Mouse (Mus musculus) brown adipose tissue, adult 24 weeks (tissue): ENCODE data around the gene Nptn. TPM values are rescaled to one million over a fixed set of nuclear protein-coding genes. Genes with fewer than 3 reads are reported as not detected.
A peak's percentile ranks its signal among the peaks of the same experiment; 100 is the strongest.
"Not testable (repeated sequence)": the region's sequence is repeated elsewhere in the genome, so short reads cannot be mapped to it uniquely, and the experiment has no call there.

ENCODE experiments used
- H3K27ac ChIP-seq: fragments of 200-500 bp; replicated peaks from 2 replicates; pipeline ENCODE4 v1.5.1; 2012; ENCODE audit warnings: low read depth, mild to moderate bottlenecking, low read length
- H3K4me1 ChIP-seq: fragments of 200-500 bp; 2 replicates; pipeline ENCODE4 v1.6.1; 2012; ENCODE audit warnings: low read length, mixed read lengths; ENCODE audit not compliant: control insufficient read depth, insufficient read depth, insufficient read length
- H3K4me3 ChIP-seq: fragments of 200-500 bp; 2 replicates; pipeline ENCODE4 v1.5.1; 2012; ENCODE audit warnings: low read depth, mild to moderate bottlenecking, low read length, moderate library complexity; ENCODE audit not compliant: insufficient read depth
- polyA plus RNA-seq: library from polyadenylated mRNA; stranded (reverse); fragments of >200 nt; gene quantifications from 2 replicates; pipeline ENCODE4 v1.2.4, GENCODE M21; 2012; ENCODE audit not compliant: missing spikeins, insufficient read depth, insufficient read length

Nptn gene
- polyA plus RNA-seq, 1 experiment, result 127 TPM

DNA sequence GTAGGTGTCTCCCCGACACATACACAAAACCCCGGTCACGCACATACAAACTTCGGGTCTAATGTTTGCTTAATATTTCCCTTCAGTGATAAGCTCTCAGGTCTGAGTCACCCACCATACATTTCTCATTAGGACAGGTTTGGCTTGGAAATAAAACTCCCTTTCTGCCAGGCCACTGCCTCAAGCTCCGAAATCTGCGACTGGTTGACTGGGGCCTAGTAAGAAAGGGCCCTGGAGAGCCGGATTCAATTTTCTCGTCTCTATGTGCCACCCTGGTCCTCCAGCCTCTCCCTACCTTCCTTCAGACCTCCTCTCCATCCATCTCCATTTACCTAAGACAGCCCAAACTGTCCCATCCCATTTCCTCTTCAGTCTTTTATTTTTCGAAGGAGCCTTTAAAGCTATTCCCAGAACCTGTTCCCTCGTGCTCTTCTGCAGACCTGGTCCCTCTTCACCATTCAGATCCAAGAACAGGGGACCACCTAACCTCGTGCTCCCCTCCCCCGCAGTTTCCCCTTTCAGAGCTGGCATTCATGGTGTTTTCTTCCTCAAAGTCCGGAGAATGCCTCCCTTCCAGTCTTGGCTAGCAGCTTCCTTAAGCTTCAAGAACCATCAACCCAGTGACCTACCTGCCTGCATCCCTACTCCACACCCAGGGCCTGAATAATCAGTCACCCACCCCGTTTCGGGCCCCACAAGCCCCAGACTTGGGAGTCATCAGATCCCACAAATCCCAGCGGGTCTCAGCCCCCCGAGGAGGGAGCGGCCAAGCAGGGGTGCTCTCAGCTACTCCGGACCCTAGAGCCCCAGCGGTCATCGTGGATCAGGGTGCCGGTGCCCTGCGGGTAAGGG, 27.8 kb upstream of the Nptn start:
- H3K27ac ChIP-seq, result no peak overlapping the region
- H3K4me3 ChIP-seq, result peak overlapping the region; percentile 77
- H3K4me1 ChIP-seq, result peaks cover 2% of the 10 kb centered on the region; the same call in 1 of the 2 replicates

DNA sequence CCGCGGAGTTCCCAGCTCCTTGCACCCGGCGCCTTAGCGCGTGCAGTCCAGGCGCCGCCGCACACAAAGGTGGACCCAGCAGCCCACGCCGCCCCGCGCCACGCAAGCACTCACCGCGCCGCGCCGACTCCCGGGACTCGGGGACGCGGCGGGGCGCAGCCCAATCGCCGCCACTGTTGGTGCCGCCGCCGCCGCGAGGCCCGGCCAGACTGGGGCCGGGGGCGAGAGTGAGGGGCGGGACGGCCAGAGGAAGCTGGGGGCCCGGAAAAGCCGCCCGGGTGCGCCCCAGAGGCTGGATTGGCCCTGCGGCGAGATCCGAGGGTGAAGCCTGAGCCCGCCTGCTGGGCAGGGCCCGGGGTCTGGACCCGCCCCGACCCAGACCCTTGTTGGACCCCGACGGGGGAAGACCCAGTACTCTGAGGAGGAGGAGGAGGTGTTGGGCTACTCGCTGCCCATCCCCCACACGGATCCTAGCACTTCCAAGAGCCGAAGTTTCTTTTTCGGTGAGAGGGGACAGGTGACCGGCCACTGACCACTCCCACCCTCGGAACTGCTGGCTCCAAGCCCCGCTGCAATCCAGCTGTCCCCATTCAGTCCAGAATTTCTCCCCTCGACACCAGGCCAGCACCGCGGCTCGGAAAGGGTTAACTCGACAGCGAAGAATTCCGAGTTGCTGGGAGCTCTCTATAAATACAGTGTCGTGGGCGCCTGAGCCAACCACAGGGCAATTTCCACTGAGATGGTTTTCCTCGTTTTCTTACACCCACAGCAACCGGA, 26.9 kb upstream of the Nptn start, which contains the start of gene Cd276:
TSS of gene Cd276 (minus strand) at position 530 of the 777 bp plus-strand sequence.
- Histone ChIP-seq H3K27ac (no peak within 1 kb of the TSS), H3K4me3 (peak within 1 kb of the TSS; percentile 77), H3K4me1 (peaks cover 3% of the 10 kb centered on the region; the same call in 1 of the 2 replicates)

DNA sequence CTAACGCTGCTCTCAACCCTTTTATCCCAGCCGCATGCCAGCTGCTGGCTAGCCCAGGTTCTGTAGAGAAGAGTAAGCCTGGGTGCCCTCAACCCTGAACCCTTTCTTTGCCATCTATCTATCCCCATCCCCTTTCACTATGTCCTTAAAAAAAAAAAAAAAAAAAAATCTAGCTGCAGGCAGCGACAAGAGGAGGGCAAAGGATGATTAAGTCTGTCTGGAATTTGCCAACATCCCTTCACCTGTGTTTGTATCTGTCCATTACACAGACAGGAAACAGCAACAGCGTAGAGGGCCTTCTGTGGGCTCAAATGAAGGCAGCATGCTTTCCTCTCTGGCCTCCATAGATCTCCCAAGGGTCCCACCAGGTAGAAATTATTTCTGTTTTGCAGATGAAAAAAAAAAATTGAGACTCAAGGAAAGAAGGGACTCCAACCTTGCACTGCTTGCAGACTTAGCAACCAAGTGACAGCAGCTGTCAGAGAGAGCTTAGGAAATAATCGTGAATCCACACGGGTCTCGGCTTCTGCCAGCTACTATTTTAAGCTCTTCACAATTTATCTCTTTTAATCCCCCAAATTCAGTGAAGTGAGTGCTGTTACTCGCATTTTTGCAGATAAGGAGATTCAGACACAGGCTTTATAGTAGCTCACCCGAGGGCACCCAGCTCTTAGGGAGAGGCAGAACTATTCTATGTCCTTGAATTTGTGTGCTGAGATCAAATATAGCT, 26.2 kb upstream of the Nptn start:
- peak overlapping the region; percentile 77 for H3K4me3 ChIP-seq
- peaks cover 7% of the 10 kb centered on the region for H3K4me1 ChIP-seq
- no peak overlapping the region for H3K27ac ChIP-seq

DNA sequence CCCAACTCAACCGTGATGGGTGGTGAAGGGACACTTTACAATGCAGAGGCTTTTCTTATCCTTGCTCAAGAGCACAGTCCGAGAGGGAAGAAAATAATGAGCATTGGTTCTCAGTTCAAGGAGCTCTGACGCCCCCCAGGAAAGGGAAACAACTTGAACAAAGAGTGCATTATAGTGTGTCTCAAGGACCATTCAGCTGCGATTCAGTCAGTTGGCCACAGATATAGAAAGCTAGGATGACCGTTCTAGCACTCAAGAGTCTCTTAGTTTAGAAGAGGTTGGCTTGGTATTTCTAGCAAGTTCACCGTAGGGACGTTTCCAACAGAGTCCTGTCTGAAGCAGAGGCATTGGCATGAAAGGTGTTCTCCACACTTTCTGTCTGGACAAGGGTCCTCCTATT, 25.4 kb upstream of the Nptn start:
- H3K27ac ChIP-seq, result no peak overlapping the region
- H3K4me3 ChIP-seq, result no peak overlapping the region

DNA sequence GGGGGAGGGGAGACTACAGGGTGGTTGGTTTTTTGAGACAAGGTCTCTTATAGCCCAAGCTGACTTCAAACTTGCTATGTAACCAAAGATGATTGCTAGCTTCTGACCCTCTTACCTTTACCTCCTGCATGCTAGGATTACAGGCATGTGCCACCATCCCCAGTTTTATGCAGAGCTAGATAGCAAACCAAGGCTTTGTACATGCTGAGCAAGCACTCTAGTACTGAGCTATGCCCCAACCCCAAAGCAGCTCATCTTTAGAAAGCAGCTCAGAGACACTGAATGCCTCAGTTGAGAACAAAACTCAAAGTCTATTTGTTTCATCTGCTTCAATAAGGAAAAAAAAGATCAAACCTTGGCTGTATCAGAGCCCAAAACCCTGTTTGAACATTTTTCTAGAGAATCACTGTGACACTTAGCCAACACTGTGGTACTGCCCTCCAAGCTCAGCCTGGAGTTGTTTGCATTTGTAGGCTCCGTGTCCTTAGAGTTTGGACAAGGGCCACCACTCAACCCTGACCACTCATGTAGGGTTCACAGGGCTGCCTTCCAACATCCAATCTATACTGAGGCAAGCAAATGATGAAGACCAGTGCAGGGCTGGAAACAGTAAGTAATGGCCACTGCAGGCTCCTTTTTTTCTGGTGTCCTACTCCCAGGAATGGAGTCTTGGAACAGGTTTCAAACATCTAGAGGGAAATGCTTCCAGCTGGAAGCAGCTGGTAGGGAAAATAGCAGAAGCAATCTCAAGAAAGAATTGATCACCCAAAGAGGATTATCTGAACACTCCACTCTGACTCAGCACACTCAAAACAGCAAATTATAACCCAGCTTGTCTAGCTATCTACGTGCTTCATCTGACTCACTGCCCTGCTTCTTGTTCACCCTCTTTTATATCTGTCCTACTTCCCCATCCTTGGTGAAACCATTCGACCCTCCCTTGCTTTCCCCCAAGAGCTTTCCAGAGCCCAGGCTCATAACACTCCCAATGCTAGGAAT, 24.3 kb upstream of the Nptn start:
- Histone ChIP-seq H3K27ac (no peak overlapping the region), H3K4me1 (peaks cover 7% of the 10 kb centered on the region), H3K4me3 (no peak overlapping the region)

More for the DNA sequence above, 25.4 kb upstream of the Nptn start:
- peaks cover 7% of the 10 kb centered on the region for H3K4me1 ChIP-seq

DNA sequence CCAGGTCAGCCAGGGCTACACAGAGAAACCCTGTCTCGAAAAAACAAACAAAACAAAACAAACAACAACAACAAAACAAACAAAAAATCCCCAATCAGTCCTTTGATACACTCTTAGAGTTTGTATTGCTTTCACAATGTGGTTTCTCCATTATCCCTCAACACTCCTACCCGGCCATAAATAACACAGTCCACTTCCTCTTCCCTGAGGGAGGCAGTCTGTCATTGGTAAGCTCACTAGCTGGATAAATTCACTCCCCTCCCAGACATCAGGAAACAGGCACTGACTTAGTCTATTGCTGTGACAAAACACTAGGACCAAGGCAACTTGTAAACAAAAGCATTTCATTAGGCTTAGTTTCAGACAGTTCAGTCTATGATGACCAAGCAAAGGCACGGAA, 21.8 kb upstream of the Nptn start:
- Histone ChIP-seq H3K27ac (0 out of 2 replicates have a peak overlapping the region, but pooled peaks have one; percentile 31), H3K4me3 (no peak overlapping the region), H3K4me1 (peaks cover 7% of the 10 kb centered on the region)

DNA sequence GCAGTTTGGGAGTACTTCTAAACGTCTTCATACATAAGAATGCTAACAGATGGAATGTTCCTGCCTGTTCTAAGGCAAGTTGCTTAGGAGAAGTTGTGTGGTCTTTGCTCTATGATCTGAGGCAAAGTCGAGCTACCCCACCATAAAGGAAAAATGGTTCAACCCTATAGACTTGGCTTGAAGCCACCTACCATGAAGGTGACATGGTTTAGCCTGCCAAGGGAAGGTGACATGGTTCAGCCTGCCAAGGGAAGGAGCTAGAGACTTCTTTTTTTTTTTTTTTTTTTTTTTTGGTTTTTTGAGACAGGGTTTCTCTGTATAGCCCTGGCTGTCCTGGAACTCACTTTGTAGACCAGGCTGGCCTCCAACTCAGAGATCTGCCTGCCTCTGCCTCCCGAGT, 16.1 kb upstream of the Nptn start:
- not testable (repeated sequence) for H3K4me1 ChIP-seq, H3K4me3 ChIP-seq, H3K27ac ChIP-seq

DNA sequence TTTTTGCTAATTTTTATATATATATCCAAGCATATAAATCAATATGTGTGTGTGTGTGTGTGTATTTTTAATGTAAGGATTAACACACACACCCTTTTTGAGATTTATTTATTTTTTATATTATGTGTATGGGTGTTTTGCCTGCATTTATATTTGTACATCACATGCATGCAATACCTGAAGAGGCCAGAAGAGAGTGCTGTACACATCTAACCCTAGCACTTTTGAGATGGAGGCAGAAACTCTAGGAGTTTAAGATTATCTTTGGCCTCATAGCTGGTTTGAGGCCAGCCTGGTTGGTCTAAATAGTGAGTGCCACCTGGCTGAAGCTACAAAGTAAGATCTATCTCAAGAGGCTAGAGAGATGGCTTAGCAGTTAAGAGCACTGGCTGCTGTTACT, 14.4 kb upstream of the Nptn start:
- H3K4me1 ChIP-seq, result no peaks in the 10 kb centered on the region
- H3K4me3 ChIP-seq, result no peak overlapping the region
- no peak overlapping the region for H3K27ac ChIP-seq

DNA sequence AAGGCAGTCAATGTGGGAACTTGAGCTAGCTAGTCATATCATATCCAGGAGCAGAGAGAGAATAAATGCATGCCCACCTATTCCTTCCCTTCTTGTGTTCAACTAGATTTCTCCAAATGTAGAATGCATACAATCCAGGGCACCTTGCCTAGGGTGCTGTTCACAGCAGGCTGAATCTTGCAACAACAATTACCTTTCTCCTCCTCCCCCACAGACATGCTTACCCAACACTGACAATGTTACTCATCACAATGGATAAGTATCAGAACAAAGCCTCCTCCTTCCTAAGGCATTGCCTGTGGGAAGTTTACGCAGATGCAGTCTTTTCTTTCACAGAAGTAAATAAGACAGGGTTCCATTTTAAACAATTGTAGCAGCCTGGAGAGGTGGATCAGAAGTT, 11.0 kb upstream of the Nptn start:
- Histone ChIP-seq H3K4me3 (no peak overlapping the region), H3K4me1 (no peaks in the 10 kb centered on the region), H3K27ac (no peak overlapping the region)

DNA sequence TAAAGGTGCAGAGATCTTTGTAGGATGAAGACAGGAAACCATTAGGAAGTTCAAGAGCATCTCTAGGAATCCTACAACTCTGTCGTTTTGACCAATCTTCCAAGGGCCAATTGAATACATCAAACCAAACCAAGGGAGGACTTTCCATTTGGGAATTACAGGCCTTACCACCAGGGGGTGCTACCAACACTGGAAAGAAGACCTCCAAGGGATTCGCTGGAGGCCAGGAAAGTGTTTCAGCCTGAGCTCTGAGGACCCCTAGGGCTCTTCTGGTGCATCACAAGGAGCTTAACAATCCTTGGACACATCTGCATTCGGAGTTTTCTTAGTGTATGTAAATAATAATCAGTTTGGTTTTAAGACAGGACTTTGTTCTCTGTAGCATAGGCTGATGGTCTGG, 3.4 kb upstream of the Nptn start:
- H3K4me3 ChIP-seq, result no peak overlapping the region
- no peaks in the 10 kb centered on the region for H3K4me1 ChIP-seq
- H3K27ac ChIP-seq, result no peak overlapping the region

DNA sequence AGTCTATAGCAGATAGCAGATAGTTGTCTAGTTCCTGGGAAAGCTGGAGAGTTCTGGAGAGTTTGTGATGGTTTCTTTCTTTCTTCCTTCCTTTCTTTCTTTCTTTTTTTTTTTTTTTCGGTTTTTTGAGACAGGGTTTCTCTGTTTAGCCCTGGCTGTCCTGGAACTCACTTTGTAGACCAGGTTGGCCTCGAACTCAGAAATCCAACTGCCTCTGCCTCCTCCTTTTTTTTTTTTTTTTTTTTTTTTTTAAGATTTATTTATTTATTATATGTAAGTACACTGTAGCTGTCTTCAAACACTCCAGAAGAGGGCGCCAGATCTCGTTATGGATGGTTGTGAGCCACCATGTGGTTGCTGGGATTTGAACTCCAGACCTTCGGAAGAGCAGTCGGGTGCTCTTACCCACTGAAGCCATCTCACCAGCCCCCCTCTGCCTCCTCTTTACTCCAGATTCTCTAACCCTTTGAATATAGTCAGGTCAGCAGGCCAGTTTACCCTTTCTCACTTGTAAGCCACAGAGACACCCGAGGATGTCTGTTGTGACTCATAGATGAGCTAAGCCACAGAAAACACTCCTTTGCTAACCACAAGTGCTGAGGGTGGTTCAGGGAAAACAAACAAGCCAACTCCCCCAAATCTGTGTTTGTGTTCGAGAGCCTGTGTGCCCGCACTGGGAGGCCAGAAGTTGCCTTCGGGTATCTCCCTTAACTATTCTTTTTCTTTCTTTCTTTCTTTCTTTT, 1.4 kb upstream of the Nptn start:
- not testable (repeated sequence) for H3K4me3 ChIP-seq, H3K4me1 ChIP-seq
- peak overlapping the region; percentile 88 for H3K27ac ChIP-seq

DNA sequence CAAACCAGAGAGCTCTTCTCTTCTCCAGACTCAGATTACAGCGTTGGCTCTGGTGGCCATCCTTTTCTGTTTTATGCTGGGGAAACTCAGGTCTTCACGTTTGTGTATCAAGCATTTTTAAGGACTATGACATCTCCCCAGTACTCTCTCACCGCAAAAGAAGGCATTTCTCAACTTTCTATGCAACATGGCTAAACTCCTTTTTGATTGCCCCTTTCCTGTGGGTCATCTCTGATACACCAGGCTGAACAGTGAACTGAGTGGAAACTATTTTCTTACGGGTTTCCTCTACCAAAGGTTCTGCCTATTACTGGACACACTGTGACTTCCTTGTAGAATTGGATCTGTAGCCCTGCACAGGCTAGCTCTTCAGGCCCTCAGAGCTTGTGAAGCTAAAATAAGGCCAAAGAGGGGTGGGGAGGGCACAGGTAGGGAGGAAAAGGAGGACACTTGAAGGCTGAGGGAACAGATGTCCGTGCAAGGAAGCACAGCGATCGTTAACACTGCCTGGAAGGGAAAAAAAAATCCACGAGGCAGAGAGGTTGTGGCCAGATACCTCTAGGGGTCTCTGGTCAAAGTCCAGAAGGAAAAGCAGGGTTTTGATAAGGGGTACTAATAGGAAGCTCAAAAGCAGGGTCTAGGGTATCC, 633 bp upstream of the Nptn start:
- Histone ChIP-seq H3K27ac (peak overlapping the region; percentile 88), H3K4me3 (peak overlapping the region; percentile 56), H3K4me1 (peaks cover 2% of the 10 kb centered on the region; the same call in 1 of the 2 replicates)

DNA sequence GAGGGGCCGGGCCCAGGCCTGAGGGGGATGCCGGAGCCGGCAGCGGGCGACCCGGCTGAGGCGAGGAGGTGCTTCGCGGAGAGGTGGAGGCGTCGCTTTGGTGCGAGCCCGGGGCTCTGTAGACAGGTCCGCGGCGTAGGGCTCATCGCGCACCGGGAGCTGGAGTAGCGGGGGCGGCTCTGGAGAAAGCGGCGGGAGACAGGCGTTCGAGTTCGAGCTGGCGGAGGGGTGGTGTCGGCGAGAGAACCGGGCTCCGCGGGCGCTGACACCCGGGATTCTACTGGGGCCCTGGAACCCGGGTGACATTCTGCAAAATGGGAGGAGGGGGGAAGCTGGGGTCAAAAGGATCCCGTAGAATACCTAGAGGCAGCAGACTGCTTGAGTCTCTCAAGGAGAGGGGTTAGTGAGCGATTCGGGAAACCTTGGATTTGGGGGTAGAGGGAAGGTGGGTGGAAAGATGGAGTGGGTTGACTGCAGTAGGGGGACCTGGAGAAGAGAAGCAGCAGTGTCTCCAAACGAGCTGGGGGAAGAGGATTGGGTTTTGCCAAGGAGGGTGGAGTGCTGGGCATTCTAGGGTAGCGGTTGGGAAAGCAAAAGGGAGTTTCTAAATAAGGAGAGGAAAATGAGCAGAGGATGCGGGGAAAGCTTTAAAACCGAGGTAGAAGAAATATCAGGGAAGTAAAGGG, 684 bp downstream of the Nptn start:
- Histone ChIP-seq H3K4me1 (peaks cover 6% of the 10 kb centered on the region), H3K27ac (peak overlapping the region; percentile 85), H3K4me3 (peak overlapping the region; percentile 96)
